Mouse (Mus musculus): ENCODE measurements around the gene Mob2.

Gene Mob2

DNA sequence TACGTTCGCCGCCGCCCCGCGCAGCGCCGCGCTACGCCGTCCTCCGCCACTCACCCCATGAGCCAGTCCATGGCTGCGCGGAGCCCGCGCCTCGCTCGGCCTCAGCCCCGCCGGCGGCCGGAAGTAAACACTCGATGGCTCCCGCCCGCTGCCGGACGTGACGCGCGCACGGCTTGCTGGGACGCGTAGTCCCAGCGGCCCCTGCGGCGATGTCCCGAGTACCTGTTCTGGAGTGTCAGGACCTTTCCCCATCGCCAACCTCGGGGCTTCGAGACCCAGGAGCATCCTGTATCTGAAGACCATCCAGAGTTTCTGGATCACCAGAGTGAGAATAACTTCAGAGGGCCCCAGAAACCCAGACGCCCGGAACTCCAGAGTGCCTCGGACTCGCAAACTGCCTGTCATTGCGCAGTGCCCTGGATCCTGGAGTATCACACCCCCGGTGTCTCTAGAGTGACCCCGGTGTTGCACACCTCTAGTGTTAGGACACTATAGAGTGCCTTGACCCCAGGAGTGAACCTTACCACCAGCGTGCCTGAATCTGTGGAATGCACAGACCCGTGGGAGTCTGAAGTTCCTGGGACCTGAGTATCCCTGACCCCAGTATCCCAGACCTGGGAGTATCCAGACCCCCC is at the start of gene Mob2:
Mob2 (minus strand) TSS at position 135 of the 635 bp plus-strand sequence.
- DNase-seq (ENCODE audit: low read depth, low spot score), result peak; percentile 73

DNA sequence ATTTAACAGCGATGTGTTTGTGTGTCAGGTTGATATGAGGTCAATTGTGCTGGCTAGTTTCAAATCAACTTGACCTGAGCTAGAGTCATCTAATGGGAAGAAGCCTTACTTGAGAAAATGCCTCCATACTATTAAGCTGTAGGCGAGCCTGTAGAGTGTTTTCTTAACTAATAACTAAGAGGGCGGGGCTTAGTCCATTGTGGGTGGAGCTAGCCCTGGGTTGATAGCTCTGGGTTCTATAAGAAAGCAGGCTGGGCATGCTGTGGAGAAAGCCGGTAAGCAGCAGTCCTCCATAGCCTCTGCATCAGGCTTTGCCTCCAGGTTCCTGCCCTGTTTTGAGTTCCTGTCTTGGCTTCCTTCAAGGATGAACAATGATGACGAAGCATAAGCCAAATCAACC is 43.9 kb upstream of the Mob2 start:
- peak; percentile 33 for DNase-seq (ENCODE audit: low read depth, low spot score)

GRCm38 (mm10) chr7:142097776-142098175 is 36.9 kb upstream of the Mob2 start:
- peak; percentile 79 for DNase-seq (ENCODE audit: low read depth, low spot score)

DNA sequence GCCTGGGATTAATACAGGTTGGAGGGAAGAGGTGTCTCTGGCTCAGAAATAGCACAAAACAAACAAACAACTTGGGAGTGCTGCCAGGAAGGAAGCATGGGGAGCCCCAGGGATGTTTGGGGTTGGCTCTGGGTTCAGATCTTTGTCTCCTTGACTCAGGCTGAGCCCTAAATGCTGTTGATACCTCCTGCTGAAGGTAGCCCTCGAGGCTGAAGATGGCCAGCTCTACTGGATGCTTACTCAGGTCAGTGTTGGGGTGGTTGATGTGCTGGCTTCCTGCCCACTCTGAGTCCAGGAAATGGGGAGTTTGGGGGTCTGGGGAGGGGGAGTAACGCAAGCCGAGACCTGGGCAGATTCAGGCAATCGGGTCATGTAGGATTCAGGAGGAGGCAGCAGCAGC is 35.8 kb upstream of the Mob2 start:
- no peak for DNase-seq (ENCODE audit: low read depth, low spot score)

GRCm38 (mm10) chr7:142095183-142095931 is 34.5 kb upstream of the Mob2 start, which contains the start of gene Dusp8:
Gene Dusp8, minus strand, starts transcription at chr7:142095843.
- peak; percentile 42 for DNase-seq (ENCODE audit: low read depth, low spot score)

GRCm38 (mm10) chr7:142094301-142095143 is 33.7 kb upstream of the Mob2 start:
- DNase-seq (ENCODE audit: low read depth, low spot score), result no peak

DNA sequence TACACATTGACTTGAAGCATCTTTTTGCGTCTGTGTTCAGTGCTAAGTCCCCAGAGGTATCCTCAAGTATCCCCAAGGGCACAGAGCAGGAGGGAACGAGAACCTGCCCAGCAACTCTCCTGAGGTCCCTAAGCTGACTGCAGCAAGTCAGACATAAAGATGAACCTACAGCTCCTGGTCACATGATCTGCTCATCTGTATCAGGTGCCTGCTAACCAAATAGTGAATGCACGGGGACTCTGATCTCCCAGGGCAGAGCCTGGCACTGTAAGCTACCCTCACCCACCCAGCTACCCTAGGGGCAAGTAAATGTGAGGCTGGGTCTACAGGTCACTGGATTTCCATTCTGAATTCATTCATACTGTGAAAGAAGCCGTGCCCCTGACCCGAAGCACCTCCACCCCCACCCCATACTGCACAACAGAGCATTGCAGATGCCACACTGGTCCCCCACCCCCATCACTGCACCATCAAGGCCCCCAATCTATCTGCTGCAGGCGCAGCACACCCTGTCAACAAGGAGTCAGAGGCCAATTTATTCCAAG is 32.9 kb upstream of the Mob2 start:
- no peak for DNase-seq (ENCODE audit: low read depth, low spot score)

- no peak for DNase-seq (ENCODE audit: low read depth, low spot score)
Observed at GRCm38 (mm10) chr7:142092991-142093390, 32.1 kb upstream of the Mob2 start.

DNA sequence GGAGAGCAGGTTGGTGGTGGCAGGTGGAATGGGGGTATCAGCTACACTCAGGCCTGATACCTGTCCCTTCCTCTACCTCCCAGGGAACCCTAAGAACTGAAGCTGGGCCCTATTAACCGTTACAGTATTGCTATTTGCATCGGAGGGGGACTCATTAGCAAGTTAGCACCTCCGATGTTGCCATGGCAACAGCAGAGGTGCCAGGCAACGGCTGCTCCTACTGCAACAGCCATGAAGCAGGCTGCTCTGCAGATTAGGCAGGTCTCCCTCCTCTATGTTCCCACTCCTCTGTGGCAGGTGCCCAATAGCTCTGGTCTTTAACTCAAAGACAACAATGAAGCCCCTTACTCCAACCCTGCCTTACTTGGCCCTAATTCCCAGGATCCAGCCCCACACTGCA is 31.0 kb upstream of the Mob2 start:
- DNase-seq (ENCODE audit: low read depth, low spot score), result no peak

- no peak for DNase-seq (ENCODE audit: low read depth, low spot score)
Observed at GRCm38 (mm10) chr7:142089648-142090447, 29.0 kb upstream of the Mob2 start.

GRCm38 (mm10) chr7:142088886-142089285 is 28.0 kb upstream of the Mob2 start:
- DNase-seq (ENCODE audit: low read depth, low spot score), result peak; percentile 48

GRCm38 (mm10) chr7:142087069-142087652 is 26.3 kb upstream of the Mob2 start:
- no peak for DNase-seq (ENCODE audit: low read depth, low spot score)

DNA sequence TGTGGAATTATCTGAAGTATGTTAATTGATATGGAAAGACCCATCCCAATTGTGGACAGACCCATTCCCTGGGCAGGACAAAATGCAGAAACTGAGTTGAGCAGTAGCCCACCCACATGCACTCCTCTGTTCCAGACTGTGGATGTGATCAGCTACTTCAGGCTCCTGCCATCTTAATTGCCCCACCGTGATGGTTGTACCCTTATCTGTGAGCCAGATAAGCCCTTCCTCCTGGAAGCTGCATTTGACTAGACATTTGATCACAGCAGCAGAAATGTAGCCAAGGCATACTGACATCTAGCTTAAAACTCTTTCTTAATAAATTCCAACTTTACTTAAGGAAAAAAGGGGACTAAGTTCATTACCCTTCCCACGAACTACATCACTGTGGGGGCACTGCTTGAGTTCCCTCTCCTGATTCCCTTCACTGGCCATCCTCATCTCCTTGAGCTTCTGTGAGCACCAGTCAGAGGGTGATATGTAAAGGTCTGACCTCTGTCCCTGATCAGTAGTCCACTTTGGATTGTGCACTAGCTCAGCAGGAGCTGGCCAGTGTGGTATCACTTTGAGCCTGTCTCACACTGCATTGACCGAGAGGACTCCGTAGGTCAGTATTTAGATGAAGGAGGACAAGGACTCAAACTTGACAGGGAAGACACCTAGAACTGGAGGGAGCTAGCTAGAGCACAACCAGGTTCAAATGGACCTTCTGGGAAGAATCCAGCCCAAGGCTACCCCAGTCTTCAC is 25.5 kb upstream of the Mob2 start:
- no peak for DNase-seq (ENCODE audit: low read depth, low spot score)

- peak; percentile 87 for DNase-seq (ENCODE audit: low read depth, low spot score)
Observed at GRCm38 (mm10) chr7:142084820-142085219, 24.0 kb upstream of the Mob2 start.

DNA sequence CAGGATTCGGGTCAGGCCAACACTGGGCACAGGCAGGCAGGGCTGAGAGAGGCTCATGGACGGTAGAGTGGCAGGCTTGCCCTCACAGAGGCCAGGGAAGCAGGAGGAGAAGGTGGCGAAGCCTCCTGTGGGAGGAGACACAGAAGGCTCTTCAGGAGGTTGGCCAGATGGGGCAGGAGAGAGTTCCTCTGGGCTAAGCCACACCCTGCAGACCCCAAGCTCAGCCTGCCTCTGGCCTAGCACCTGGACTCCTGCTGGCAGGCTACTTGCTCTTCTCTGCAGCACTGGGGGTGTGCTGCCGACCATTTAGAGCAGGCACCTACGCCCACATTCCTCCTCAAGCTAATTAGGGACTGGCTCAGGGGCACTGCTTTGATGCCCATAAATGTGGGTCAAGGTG is 23.5 kb upstream of the Mob2 start:
- peak; percentile 85 for DNase-seq (ENCODE audit: low read depth, low spot score)

DNA sequence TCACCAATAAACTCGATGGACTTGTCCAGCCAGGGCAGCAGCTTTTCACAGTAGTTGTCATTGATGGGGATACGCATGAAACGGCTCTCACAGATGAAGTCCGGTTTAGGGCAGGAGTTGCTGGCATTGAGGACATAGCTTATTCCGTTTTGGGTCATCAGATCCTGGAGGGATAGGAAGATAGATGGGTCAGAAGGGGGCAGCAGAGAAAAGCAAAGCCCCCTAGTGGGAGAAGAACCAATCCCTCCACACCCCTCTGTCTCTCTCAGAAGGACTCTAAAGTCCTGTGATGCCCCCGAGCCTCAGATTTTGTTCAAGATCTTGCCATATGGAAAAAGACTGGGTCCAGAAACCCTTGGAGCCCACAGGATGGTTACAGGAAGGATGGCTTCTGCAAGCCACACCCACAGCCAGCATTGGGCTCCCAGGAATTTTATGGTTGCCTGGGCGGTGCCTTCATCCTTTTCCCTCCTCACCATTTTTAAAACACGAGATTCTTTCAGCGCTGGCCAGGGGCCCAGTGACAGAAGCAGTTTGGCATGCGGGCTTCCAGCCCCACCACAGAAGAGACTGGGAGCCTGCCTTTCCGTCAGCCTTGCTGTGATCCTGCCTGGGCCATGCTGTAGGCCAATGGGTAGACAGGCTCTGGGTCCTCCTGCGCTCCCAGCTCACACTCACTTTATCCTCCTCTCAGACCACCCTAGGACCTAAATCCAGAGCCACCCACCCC is 22.9 kb upstream of the Mob2 start:
- peak; percentile 95 for DNase-seq (ENCODE audit: low read depth, low spot score)

DNA sequence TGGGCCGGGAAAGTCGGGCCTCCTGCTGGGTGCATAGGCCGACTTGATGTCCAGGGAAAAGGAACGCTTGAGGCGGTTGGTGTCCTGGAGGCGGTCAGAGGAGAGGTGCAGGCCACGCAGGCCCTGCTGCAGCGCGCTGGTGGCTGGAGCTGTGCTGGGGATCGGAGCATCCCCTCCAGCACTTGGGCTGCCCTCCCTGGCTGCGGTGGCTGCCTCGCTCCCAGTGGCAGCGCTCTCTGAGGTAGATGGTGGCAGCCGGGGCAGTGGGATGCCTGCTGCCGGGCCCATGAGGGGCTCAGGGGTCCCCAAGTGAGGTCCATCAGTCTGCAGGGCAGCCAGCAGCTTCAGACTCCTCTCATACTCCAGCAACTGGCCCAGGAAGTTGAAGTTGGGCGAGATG is 21.7 kb upstream of the Mob2 start:
- no peak for DNase-seq (ENCODE audit: low read depth, low spot score)

- no peak for DNase-seq (ENCODE audit: low read depth, low spot score)
Observed at GRCm38 (mm10) chr7:142082179-142082578, 21.3 kb upstream of the Mob2 start.

GRCm38 (mm10) chr7:142081736-142082135 is 20.9 kb upstream of the Mob2 start:
- DNase-seq (ENCODE audit: low read depth, low spot score), result no peak

All from 3T3-L1 (cell line).